Mouse (Mus musculus): ENCODE measurements around the gene Frmd8.
"Not testable (repeated sequence)": the region's sequence is repeated elsewhere in the genome, so short reads cannot be mapped to it uniquely, and the experiment has no call there.

- not testable (repeated sequence) for TF ChIP-seq ZC3H11A (IDR thresholded peaks at IDR 0.05; ENCODE audit: borderline replicate concordance, low read depth, low read length); CHD2 (IDR thresholded peaks at IDR 0.05; ENCODE audit: low read depth, low read length); HCFC1 (IDR thresholded peaks at IDR 0.05; ENCODE audit: borderline replicate concordance, insufficient read depth, low read length)
Observed at GRCm38 (mm10) chr19:5814048-5814447, 61.0 kb downstream of the Frmd8 start.
